Mouse (Mus musculus) granulocyte monocyte progenitor cell, adult 5-6 weeks (primary cell): ENCODE measurements around the gene Galnt4. TPM values are rescaled to one million over a fixed set of nuclear protein-coding genes. Genes with fewer than 3 reads are reported as not detected.

Experiments used
- ATAC-seq: replicated peaks from 2 replicates; pipeline ENCODE4 v1.8.0; 2016; ENCODE audit warnings: mild to moderate bottlenecking, moderate TSS enrichment, inconsistent platforms; ENCODE audit not compliant: poor library complexity, severe bottlenecking
- total RNA-seq, 2 experiments: library from RNA; stranded (forward) in 1 of 2; stranded (reverse) in 1 of 2; fragments of 200-712, 200-1000 nt in 1 of 2; fragments of >200 nt in 1 of 2; fragmentation: Nextera tagmentation in 1 of 2; gene quantifications; 2 replicates each; pipeline ENCODE4 v1.2.3; 2014 to 2017

The Galnt4 gene
- total RNA-seq (2014; fragmentation: Nextera tagmentation) (6.5 and 8.3 TPM in 2 replicates), total RNA-seq (2017) (12.2 and 14.5 TPM in 2 replicates)

GRCm38 (mm10) chr10:99107964-99108363 is at the start of gene Galnt4:
Gene Galnt4, plus strand, starts transcription at chr10:99108159.
- peak; percentile 85 for ATAC-seq

- no peak for ATAC-seq
These were observed 47.4 kb upstream of the Galnt4 start for GRCm38 (mm10) chr10:99060588-99060987.

GRCm38 (mm10) chr10:99061418-99061817 is 46.5 kb upstream of the Galnt4 start:
- ATAC-seq: no peak

- no peak for ATAC-seq
These were observed 45.4 kb upstream of the Galnt4 start for GRCm38 (mm10) chr10:99062546-99062945.

GRCm38 (mm10) chr10:99076113-99076895 is 31.7 kb upstream of the Galnt4 start:
- no peak for ATAC-seq

- ATAC-seq: no peak
These were observed 29.3 kb upstream of the Galnt4 start for GRCm38 (mm10) chr10:99078621-99079020.

GRCm38 (mm10) chr10:99081569-99081990 is 26.4 kb upstream of the Galnt4 start:
- peak; percentile 68 for ATAC-seq

GRCm38 (mm10) chr10:99083431-99084003 is 24.4 kb upstream of the Galnt4 start:
- ATAC-seq: no peak

- peak; percentile 69 for ATAC-seq
These were observed 23.3 kb upstream of the Galnt4 start for GRCm38 (mm10) chr10:99084397-99085239.

GRCm38 (mm10) chr10:99085240-99085587 is 22.7 kb upstream of the Galnt4 start:
- ATAC-seq: no peak

GRCm38 (mm10) chr10:99086029-99086428 is 21.9 kb upstream of the Galnt4 start:
- no peak for ATAC-seq

- ATAC-seq: peak; percentile 91
These were observed 18.1 kb upstream of the Galnt4 start for GRCm38 (mm10) chr10:99089906-99090305.

GRCm38 (mm10) chr10:99093364-99093763 is 14.6 kb upstream of the Galnt4 start:
- no peak for ATAC-seq

- no peak for ATAC-seq
These were observed 12.8 kb upstream of the Galnt4 start for GRCm38 (mm10) chr10:99095114-99095513.

- ATAC-seq: peak; percentile 96
These were observed 10.6 kb upstream of the Galnt4 start for GRCm38 (mm10) chr10:99097374-99097773.

GRCm38 (mm10) chr10:99105522-99105921 is 2.4 kb upstream of the Galnt4 start:
- no peak for ATAC-seq

- no peak for ATAC-seq
These were observed 1.7 kb upstream of the Galnt4 start for GRCm38 (mm10) chr10:99106311-99106702.

GRCm38 (mm10) chr10:99106703-99107631 is 992 bp upstream of the Galnt4 start, which contains the start of gene Poc1b:
Gene Poc1b, plus strand, starts transcription at chr10:99107036.
- peak; percentile 64 for ATAC-seq

GRCm38 (mm10) chr10:99108431-99108982 is 548 bp downstream of the Galnt4 start:
- no peak for ATAC-seq
